Mouse (Mus musculus) olfactory bulb, adult 2 months (tissue): ENCODE data around the gene AC124108.1.

Experiments
- CTCF ChIP-seq: fragments of 200-500 bp; IDR thresholded peaks from 2 replicates; pipeline ENCODE4 v1.5.1; 2012; ENCODE audit warnings: low read depth, mild to moderate bottlenecking, low read length, moderate library complexity; ENCODE audit not compliant: insufficient read depth
- POLR2A ChIP-seq: fragments of 200-500 bp; IDR thresholded peaks from 2 replicates; pipeline ENCODE4 v1.6.1; 2012; ENCODE audit warnings: mild to moderate bottlenecking, low read depth, low read length, moderate library complexity; ENCODE audit not compliant: insufficient read depth

GRCm38 (mm10) chr1:132198401-132199071, 7.3 kb downstream of the AC124108.1 start:
- TF ChIP-seq CTCF (no peak), POLR2A (no peak)
